Comparison of ENCODE assay signal across 21 mouse cellular contexts in the genomic region with DNA sequence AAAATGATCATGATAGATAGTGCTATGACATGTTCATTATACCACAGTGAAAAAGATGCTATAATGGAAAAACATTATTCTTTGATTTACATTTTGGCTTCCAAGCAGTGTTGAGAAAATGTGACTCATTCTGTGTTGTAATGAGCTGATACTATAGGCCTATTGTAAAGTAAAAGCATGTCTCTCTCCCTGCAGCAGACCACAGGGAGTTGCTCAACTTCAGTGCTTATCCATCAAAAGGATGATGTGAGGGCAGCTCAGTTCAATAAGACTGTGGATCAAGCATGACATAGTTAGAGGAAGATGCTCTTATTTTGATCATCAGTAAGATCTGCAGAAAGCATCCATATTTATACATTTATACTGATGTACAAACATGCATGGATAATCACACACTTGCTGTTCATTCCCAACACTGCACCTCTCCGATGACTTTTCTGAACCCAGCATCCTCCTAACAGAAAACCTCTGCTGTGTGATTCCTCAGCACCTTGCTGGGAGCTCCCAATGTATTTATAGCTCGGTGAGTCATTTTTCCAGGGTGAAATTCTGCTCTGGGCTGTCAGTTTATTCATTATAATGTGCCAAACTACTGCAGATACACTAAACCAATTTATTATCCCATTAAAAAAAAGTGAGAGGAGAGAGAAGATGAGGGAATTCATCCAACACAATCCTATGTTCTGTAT.
A peak's percentile ranks its signal among the peaks of the same experiment; 100 is the strongest.
DNase-seq lines count a peak whose midpoint lies in the region; ATAC-seq and TF ChIP-seq lines count a peak whose summit lies in the region.
"Had no signal": no experiment of that assay in that cellular context is flagged by ENCODE, and none has a peak within 500 bp of the region (broad histone marks: within the 10 kb centered on the region; RNA-seq: fewer than 3 reads in every experiment).

No protein-coding gene starts in this region.

- H3K4me2 ChIP-seq in hindbrain, embryonic 13.5 days: no peak overlapping the region
- no peak overlapping the region for H3K4me2 ChIP-seq in neural tube, embryonic 14.5 days (ENCODE audit: low read depth, low read length)
- H3K4me2 ChIP-seq in midbrain, postnatal 0 days (ENCODE audit: low read depth, low read length, poor library complexity, severe bottlenecking): no peak overlapping the region
- H3K4me2 ChIP-seq: embryonic facial prominence, embryonic 12.5 days; intestine, embryonic 15.5 days; limb, embryonic 12.5 days; liver, embryonic 13.5 days; lung, embryonic 14.5 days; neural tube, embryonic 12.5 days had no signal

- H3K4me3 ChIP-seq in hindbrain, embryonic 13.5 days: no peak overlapping the region
- H3K4me3 ChIP-seq in hindbrain, embryonic 10.5 days: no peak overlapping the region
- H3K4me3 ChIP-seq in neural tube, embryonic 14.5 days (ENCODE audit: low read depth, low read length): no peak overlapping the region
- no peak overlapping the region for H3K4me3 ChIP-seq in midbrain, postnatal 0 days (ENCODE audit: low read depth, low read length)
- H3K4me3 ChIP-seq in limb, embryonic 10.5 days: no peak overlapping the region
- H3K4me3 ChIP-seq: embryonic facial prominence, embryonic 12.5 days; erythroblast, embryonic 14.5 days; intestine, embryonic 15.5 days; limb, embryonic 12.5 days; liver, embryonic 13.5 days; neural tube, embryonic 12.5 days had no signal

- H3K36me3 ChIP-seq in hindbrain, embryonic 13.5 days: no peaks in the 10 kb centered on the region
- H3K36me3 ChIP-seq in hindbrain, embryonic 10.5 days: no peaks in the 10 kb centered on the region
- no peaks in the 10 kb centered on the region for H3K36me3 ChIP-seq in neural tube, embryonic 14.5 days (ENCODE audit: control insufficient read depth, insufficient read depth, low read length)
- H3K36me3 ChIP-seq in midbrain, postnatal 0 days (ENCODE audit: insufficient read depth, low read length): no peaks in the 10 kb centered on the region
- no peaks in the 10 kb centered on the region for H3K36me3 ChIP-seq in limb, embryonic 10.5 days
- H3K36me3 ChIP-seq: embryonic facial prominence, embryonic 12.5 days; intestine, embryonic 15.5 days; limb, embryonic 12.5 days; liver, embryonic 13.5 days; neural tube, embryonic 12.5 days had no signal

- TF ChIP-seq CTCF in midbrain, postnatal 0 days (IDR thresholded peaks at IDR 0.05): no peak

- no peak overlapping the region for H3K9ac ChIP-seq in hindbrain, embryonic 13.5 days
- H3K9ac ChIP-seq in neural tube, embryonic 14.5 days (replicated peaks; ENCODE audit: low read depth, low read length): no peak overlapping the region
- no peak overlapping the region for H3K9ac ChIP-seq in midbrain, postnatal 0 days (replicated peaks; ENCODE audit: low read length, poor library complexity, severe bottlenecking)
- H3K9ac ChIP-seq: embryonic facial prominence, embryonic 12.5 days; intestine, embryonic 15.5 days; limb, embryonic 12.5 days; liver, embryonic 13.5 days; lung, embryonic 14.5 days; neural tube, embryonic 12.5 days had no signal

- peak; percentile 58 for ATAC-seq in cerebellum, adult (ENCODE audit: insufficient number of reproducible peaks, low FRiP score, low TSS enrichment)
- ATAC-seq in hindbrain, embryonic 13.5 days (ENCODE audit: low FRiP score): 0 out of 2 replicates have a peak, but pooled peaks have one; percentile 28
- peak; percentile 21 for ATAC-seq in neural tube, embryonic 14.5 days (ENCODE audit: low read depth)
- 0 out of 2 replicates have a peak, but pooled peaks have one; percentile 16 for ATAC-seq in midbrain, postnatal 0 days (ENCODE audit: low FRiP score)
- ATAC-seq: CD4-positive, CD25-positive, alpha-beta regulatory T cell, adult 4 months; forebrain, embryonic 14.5 days; intestine, embryonic 15.5 days had no signal

- H3K9me3 ChIP-seq in hindbrain, embryonic 13.5 days: no peaks in the 10 kb centered on the region
- no peaks in the 10 kb centered on the region for H3K9me3 ChIP-seq in hindbrain, embryonic 10.5 days
- H3K9me3 ChIP-seq in neural tube, embryonic 14.5 days (ENCODE audit: control insufficient read depth, low read length): no peaks in the 10 kb centered on the region
- H3K9me3 ChIP-seq in midbrain, postnatal 0 days (ENCODE audit: low read length): no peaks in the 10 kb centered on the region
- H3K9me3 ChIP-seq in limb, embryonic 10.5 days (replicated peaks): no peaks in the 10 kb centered on the region
- H3K9me3 ChIP-seq: embryonic facial prominence, embryonic 12.5 days; intestine, embryonic 15.5 days; limb, embryonic 12.5 days; neural tube, embryonic 12.5 days had no signal

- 66% methylated on average over 2 of the region's 2 CpGs for WGBS in hindbrain, embryonic 13.5 days
- WGBS in hindbrain, embryonic 10.5 days: 81% methylated on average over 2 of the region's 2 CpGs
- 72% methylated on average over 2 of the region's 2 CpGs for WGBS in neural tube, embryonic 14.5 days
- 41% methylated on average over 2 of the region's 2 CpGs for WGBS in midbrain, postnatal 0 days
- WGBS in limb, embryonic 10.5 days: 91% methylated on average over 2 of the region's 2 CpGs

- H3K4me1 ChIP-seq in hindbrain, embryonic 13.5 days (replicated peaks): no peaks in the 10 kb centered on the region
- no peaks in the 10 kb centered on the region for H3K4me1 ChIP-seq in hindbrain, embryonic 10.5 days (replicated peaks)
- no peaks in the 10 kb centered on the region for H3K4me1 ChIP-seq in neural tube, embryonic 14.5 days (ENCODE audit: control insufficient read depth, insufficient read depth, low read length)
- H3K4me1 ChIP-seq in midbrain, postnatal 0 days (ENCODE audit: insufficient read depth, low read length): no peaks in the 10 kb centered on the region
- no peaks in the 10 kb centered on the region for H3K4me1 ChIP-seq in limb, embryonic 10.5 days
- H3K4me1 ChIP-seq: embryonic facial prominence, embryonic 12.5 days; intestine, embryonic 15.5 days; limb, embryonic 12.5 days; liver, embryonic 13.5 days; neural tube, embryonic 12.5 days had no signal

- no peak for DNase-seq in cerebellum, adult 11-12 months
- no peak for DNase-seq in hindbrain, embryonic 10.5 days (ENCODE audit: low spot score)
- DNase-seq in neural tube, embryonic 10.5 days (ENCODE audit: extremely low spot score, low spot score): no peak
- peak; percentile 10 for DNase-seq in midbrain, postnatal 0 days (ENCODE audit: low spot score)
- no peak for DNase-seq in limb, embryonic 10.5 days (ENCODE audit: low spot score)
- DNase-seq: adrenal gland, postnatal 25 days; gastrocnemius, postnatal 36 days; liver, embryonic 13.5 days; lung, embryonic 14.5 days had no signal

- H3K27ac ChIP-seq in hindbrain, embryonic 13.5 days: peak overlapping the region; percentile 40; the same call in 1 of the 2 replicates
- no peak overlapping the region for H3K27ac ChIP-seq in hindbrain, embryonic 10.5 days
- H3K27ac ChIP-seq in neural tube, embryonic 14.5 days (ENCODE audit: low read depth, low read length): no peak overlapping the region
- no peak overlapping the region for H3K27ac ChIP-seq in midbrain, postnatal 0 days (ENCODE audit: low read depth, low read length)
- H3K27ac ChIP-seq in limb, embryonic 10.5 days: no peak overlapping the region
- H3K27ac ChIP-seq: embryonic facial prominence, embryonic 12.5 days; intestine, embryonic 15.5 days; limb, embryonic 12.5 days; liver, embryonic 13.5 days; macrophage; neural tube, embryonic 12.5 days; stomach, postnatal 0 days had no signal

- H3K27me3 ChIP-seq in hindbrain, embryonic 13.5 days: no peaks in the 10 kb centered on the region
- no peaks in the 10 kb centered on the region for H3K27me3 ChIP-seq in hindbrain, embryonic 10.5 days (ENCODE audit: insufficient read depth, poor library complexity, severe bottlenecking)
- H3K27me3 ChIP-seq in neural tube, embryonic 14.5 days (ENCODE audit: control insufficient read depth, insufficient read depth, low read length): no peaks in the 10 kb centered on the region
- no peaks in the 10 kb centered on the region for H3K27me3 ChIP-seq in midbrain, postnatal 0 days (ENCODE audit: insufficient read depth, low read length)
- H3K27me3 ChIP-seq in limb, embryonic 10.5 days (ENCODE audit: low read depth, poor library complexity, severe bottlenecking): no peaks in the 10 kb centered on the region
- H3K27me3 ChIP-seq: embryonic facial prominence, embryonic 12.5 days; intestine, embryonic 15.5 days; limb, embryonic 12.5 days; liver, embryonic 13.5 days; neural tube, embryonic 12.5 days had no signal
